Mouse (Mus musculus) hindbrain, embryonic 11.5 days (tissue): ENCODE measurements around the gene Rnf19b. TPM values are rescaled to one million over a fixed set of nuclear protein-coding genes. Genes with fewer than 3 reads are reported as not detected.
A peak's percentile ranks its signal among the peaks of the same experiment; 100 is the strongest.

Source experiments
- ATAC-seq: fragments of 200-750 bp; cut with Nextera tagmentation; 2 replicates; pipeline ENCODE4 v1.8.0; 2017; ENCODE audit warnings: mild to moderate bottlenecking, moderate TSS enrichment, moderate library complexity; ENCODE audit not compliant: low FRiP score
- DNase-seq: peaks from one replicate; pipeline ENCODE4 v3.0.0-alpha.2; 2015; ENCODE audit warnings: low spot score
- H3K27ac ChIP-seq: fragments of 300-500 bp; sonication (generic); 2 replicates; pipeline ENCODE4 v1.5.1; 2014; ENCODE audit warnings: mild to moderate bottlenecking, low read depth, low read length
- H3K27me3 ChIP-seq: fragments of 300-500 bp; sonication (generic); 2 replicates; pipeline ENCODE4 v1.6.1; 2014; ENCODE audit warnings: mild to moderate bottlenecking, low read length, moderate library complexity, mixed read lengths; ENCODE audit not compliant: control insufficient read depth, insufficient read depth
- H3K36me3 ChIP-seq: fragments of 300-500 bp; sonication (generic); 2 replicates; pipeline ENCODE4 v1.6.1; 2014; ENCODE audit warnings: mild to moderate bottlenecking, low read length, moderate library complexity, mixed read lengths; ENCODE audit not compliant: control insufficient read depth, insufficient read depth
- H3K4me1 ChIP-seq: fragments of 300-500 bp; sonication (generic); replicated peaks from 2 replicates; pipeline ENCODE4 v1.6.1; 2014; ENCODE audit warnings: low read length, mixed read lengths; ENCODE audit not compliant: control insufficient read depth, insufficient read depth
- H3K4me2 ChIP-seq: fragments of 300-500 bp; sonication (generic); replicated peaks from 2 replicates; pipeline ENCODE4 v1.6.1; 2014; ENCODE audit warnings: mild to moderate bottlenecking, low read depth, low read length
- H3K4me3 ChIP-seq: fragments of 300-500 bp; sonication (generic); 2 replicates; pipeline ENCODE4 v1.5.1; 2014; ENCODE audit warnings: low read depth, low read length
- H3K9ac ChIP-seq: fragments of 300-500 bp; sonication (generic); 2 replicates; pipeline ENCODE4 v1.6.1; 2014; ENCODE audit warnings: low read depth, low read length
- H3K9me3 ChIP-seq: fragments of 300-500 bp; sonication (generic); 2 replicates; pipeline ENCODE4 v1.6.1; 2016; ENCODE audit warnings: low read length; ENCODE audit not compliant: control insufficient read depth
- WGBS: fragments of 180-500 bp; shearing (Covaris S2); extraction: QIAGEN DNeasy Blood & Tissue Kit; methylation state at CpG from one replicate; pipeline ENCODE4 v1.1.7; 2014; 5-methylcytosine and 5-hydroxymethylcytosine counted together
- polyA plus RNA-seq: library from polyadenylated mRNA; unstranded; fragments of >200 nt; fragmentation: Nextera tagmentation; extraction: Ambion mirVana; gene quantifications from 2 replicates; pipeline ENCODE4 v1.2.1, GENCODE M21; 2014

Gene Rnf19b
- polyA plus RNA-seq, 1 experiment from 2014 or later = 11.1 TPM

GRCm38 (mm10) chr4:129105356-129105755 is 47.3 kb downstream of the Rnf19b start, which contains the start of gene Tmem54:
Tmem54 (plus strand) TSS chr4:129105548.
- peak within 1 kb of the TSS; percentile 44 for H3K4me2 ChIP-seq
- peaks cover 19% of the 10 kb centered on the region for H3K27me3 ChIP-seq

GRCm38 (mm10) chr4:129106073-129106472 is 48.0 kb downstream of the Rnf19b start:
- Histone ChIP-seq H3K27me3 (peaks cover 19% of the 10 kb centered on the region), H3K4me3 (no peak overlapping the region), H3K4me2 (no peak overlapping the region), H3K9me3 (no peaks in the 10 kb centered on the region), H3K27ac (no peak overlapping the region), H3K4me1 (peaks cover 5% of the 10 kb centered on the region; the same call in 1 of the 2 replicates), H3K9ac (no peak overlapping the region), H3K36me3 (no peaks in the 10 kb centered on the region)
- no peak for DNase-seq
- ATAC-seq = no peak
- 19% methylated on average over 9 of the region's 9 CpGs for WGBS

More at GRCm38 (mm10) chr4:129105356-129105755, 47.3 kb downstream of the Rnf19b start, which contains the start of gene Tmem54:
- Histone ChIP-seq H3K4me1 (peaks cover 5% of the 10 kb centered on the region; the same call in 1 of the 2 replicates), H3K27ac (no peak within 1 kb of the TSS), H3K9me3 (no peaks in the 10 kb centered on the region), H3K36me3 (no peaks in the 10 kb centered on the region), H3K4me3 (peak within 1 kb of the TSS; percentile 9; the same call in 1 of the 2 replicates), H3K9ac (no peak within 1 kb of the TSS)
- ATAC-seq (no peak), DNase-seq (no peak)
- WGBS = 2% methylated on average over 40 of the region's 40 CpGs

DNA sequence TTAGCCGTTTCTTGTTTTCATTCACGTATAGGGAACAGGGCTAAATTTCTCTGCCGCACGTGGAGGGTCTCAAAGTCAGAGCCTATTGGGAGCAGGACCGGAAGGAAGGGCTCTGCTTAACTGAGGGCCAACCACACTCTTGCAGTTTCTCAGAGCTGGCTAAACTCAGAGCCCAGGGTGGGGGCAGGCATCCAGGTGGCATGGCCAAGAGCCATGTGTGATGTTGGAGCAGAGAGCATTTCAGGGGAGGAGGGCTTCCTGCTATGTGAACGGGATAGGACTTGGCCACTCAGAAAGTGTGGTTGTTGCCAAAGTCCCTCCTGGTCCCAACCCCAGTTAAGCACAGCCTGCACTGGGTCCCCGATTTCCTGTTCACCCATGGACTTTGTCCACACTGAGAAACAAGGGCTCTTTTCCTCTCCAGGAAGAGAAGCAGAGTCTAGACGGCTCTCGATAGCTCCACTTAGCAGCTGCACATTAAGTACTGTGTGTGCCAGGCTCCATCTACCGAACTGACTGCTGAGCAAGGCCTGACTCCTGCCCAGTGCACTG is 49.4 kb downstream of the Rnf19b start:
- Histone ChIP-seq H3K4me3 (no peak overlapping the region), H3K4me1 (peaks cover 5% of the 10 kb centered on the region; the same call in 1 of the 2 replicates), H3K27ac (no peak overlapping the region), H3K9me3 (no peaks in the 10 kb centered on the region), H3K4me2 (no peak overlapping the region), H3K9ac (no peak overlapping the region), H3K36me3 (no peaks in the 10 kb centered on the region), H3K27me3 (peaks cover 19% of the 10 kb centered on the region)
- ATAC-seq (no peak), DNase-seq (no peak)
- 69% methylated on average over 10 of the region's 10 CpGs for WGBS

- H3K36me3 ChIP-seq = no peaks in the 10 kb centered on the region
- DNase-seq (no peak), ATAC-seq (no peak)
- H3K27me3 ChIP-seq = peaks cover 19% of the 10 kb centered on the region
- H3K9ac ChIP-seq = no peak overlapping the region
- H3K27ac ChIP-seq = no peak overlapping the region
- no peak overlapping the region for H3K4me2 ChIP-seq
- peaks cover 8% of the 10 kb centered on the region; the same call in 1 of the 2 replicates for H3K4me1 ChIP-seq
- WGBS = 92% methylated on average over 7 of the region's 7 CpGs
- no peaks in the 10 kb centered on the region for H3K9me3 ChIP-seq
- no peak overlapping the region for H3K4me3 ChIP-seq
Measured at GRCm38 (mm10) chr4:129108624-129109023, 50.6 kb downstream of the Rnf19b start.

DNA sequence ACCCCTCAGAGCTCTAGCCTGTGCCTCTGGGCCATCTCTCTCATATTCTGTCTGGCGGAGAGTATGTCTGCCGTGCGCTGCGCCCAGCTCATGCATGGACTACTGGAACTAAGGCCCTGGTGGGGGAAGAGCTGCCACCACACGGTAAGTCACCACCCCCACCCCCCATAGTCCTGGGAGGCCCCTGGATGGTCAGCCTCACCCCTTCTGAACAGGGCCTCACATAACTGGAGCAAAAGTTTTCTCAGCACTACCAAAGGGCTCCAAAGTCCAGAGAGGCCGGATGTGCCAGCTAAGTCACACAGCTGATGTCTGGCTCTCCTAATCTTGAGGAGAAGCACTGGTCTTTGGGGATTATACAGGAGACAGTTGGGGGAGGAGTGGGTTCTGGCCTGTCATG is 52.7 kb downstream of the Rnf19b start:
- DNase-seq = no peak
- no peaks in the 10 kb centered on the region for H3K36me3 ChIP-seq
- no peak overlapping the region for H3K4me3 ChIP-seq
- no peak for ATAC-seq
- peaks cover 8% of the 10 kb centered on the region for H3K27me3 ChIP-seq
- peaks cover 3% of the 10 kb centered on the region; the same call in 1 of the 2 replicates for H3K4me1 ChIP-seq
- H3K9me3 ChIP-seq = no peaks in the 10 kb centered on the region
- WGBS = 86% methylated on average over 6 of the region's 6 CpGs
- H3K4me2 ChIP-seq = no peak overlapping the region
- no peak overlapping the region for H3K9ac ChIP-seq
- H3K27ac ChIP-seq = no peak overlapping the region

DNA sequence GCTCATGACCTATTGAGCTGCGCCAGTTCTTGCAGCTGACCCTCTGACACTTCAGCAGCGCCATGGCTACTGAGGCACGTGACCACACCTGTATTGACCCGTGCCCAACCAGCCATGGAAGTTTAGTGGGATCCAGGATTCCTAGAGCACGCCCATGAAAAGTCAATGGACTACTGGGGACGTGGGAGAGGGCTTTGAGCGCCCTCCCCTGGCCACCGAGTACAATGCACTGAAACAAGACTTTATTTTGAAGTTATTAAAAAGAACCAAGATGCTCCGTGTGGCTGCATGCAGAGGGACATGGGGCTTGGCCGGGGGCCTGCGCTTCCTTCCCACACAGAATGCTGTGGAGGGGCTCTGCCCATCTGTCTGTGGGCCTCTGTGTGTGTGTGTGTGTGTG is 53.3 kb downstream of the Rnf19b start:
- Histone ChIP-seq H3K27me3 (peaks cover 4% of the 10 kb centered on the region), H3K4me2 (no peak overlapping the region), H3K27ac (no peak overlapping the region), H3K4me3 (no peak overlapping the region), H3K9ac (no peak overlapping the region), H3K4me1 (peaks cover 3% of the 10 kb centered on the region; the same call in 1 of the 2 replicates), H3K36me3 (no peaks in the 10 kb centered on the region), H3K9me3 (no peaks in the 10 kb centered on the region)
- DNase-seq (no peak), ATAC-seq (no peak)
- WGBS = 65% methylated on average over 11 of the region's 11 CpGs

- H3K9me3 ChIP-seq = no peaks in the 10 kb centered on the region
- DNase-seq = no peak
- peaks cover 3% of the 10 kb centered on the region; the same call in 1 of the 2 replicates for H3K4me1 ChIP-seq
- H3K36me3 ChIP-seq = no peaks in the 10 kb centered on the region
- no peak overlapping the region for H3K9ac ChIP-seq
- no peak overlapping the region for H3K4me2 ChIP-seq
- H3K27ac ChIP-seq = no peak overlapping the region
- no peaks in the 10 kb centered on the region; the same call in 1 of the 2 replicates for H3K27me3 ChIP-seq
- ATAC-seq = no peak
- 64% methylated on average over 13 of the region's 13 CpGs for WGBS
- H3K4me3 ChIP-seq = no peak overlapping the region
Measured at GRCm38 (mm10) chr4:129112231-129112630, 54.2 kb downstream of the Rnf19b start.

DNA sequence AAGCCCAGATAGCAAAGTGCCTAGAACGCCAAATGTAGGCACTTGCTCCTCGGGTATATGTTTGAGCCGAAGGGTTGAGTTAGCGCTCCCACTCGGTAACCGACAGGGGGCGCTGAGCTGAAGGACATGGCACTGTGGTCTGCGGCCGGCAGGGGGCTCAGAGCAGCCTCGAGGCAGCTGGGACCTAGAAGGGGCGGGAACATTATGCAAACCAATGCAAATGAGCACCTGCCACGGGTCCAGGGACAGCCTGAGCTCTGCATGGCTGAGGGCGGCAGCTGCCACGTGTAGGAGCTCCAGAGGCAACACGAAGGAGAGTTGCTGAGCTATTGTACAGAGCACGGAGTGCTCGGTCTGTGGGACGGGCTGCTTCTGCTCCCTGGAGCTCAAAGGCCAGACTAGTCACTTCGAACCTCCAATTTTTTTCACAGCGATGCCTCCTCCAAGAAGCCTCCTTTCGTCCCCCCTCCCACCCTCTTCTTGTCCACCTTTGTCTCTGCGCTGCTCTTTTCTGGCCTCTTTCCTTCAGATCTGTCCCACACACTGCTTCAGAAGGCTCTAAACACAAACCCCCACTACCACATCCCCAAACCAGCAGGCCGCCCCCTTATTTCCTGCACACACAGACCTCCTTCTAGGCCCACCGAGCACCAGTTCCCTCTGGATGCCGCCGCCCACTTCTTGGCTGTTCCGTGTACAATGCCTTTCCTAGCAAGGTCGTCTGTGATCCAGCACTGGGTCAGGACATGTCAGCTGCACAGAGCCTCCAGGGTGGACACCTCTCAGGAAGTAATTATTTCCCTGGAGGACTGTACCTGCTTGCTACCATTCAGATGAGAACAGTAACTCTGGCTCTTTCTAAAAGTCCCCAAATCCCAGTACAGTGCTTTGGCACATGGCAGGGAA is 55.3 kb downstream of the Rnf19b start:
- H3K4me3 ChIP-seq = no peak overlapping the region
- peaks cover 3% of the 10 kb centered on the region; the same call in 1 of the 2 replicates for H3K4me1 ChIP-seq

More for the DNA sequence above, 55.3 kb downstream of the Rnf19b start:
- WGBS = 27% methylated on average over 28 of the region's 28 CpGs
- no peak overlapping the region for H3K9ac ChIP-seq
- no peak overlapping the region for H3K4me2 ChIP-seq
- no peaks in the 10 kb centered on the region for H3K36me3 ChIP-seq
- DNase-seq (peak; percentile 93), ATAC-seq (peak; percentile 90)
- no peaks in the 10 kb centered on the region for H3K9me3 ChIP-seq
- no peaks in the 10 kb centered on the region for H3K27me3 ChIP-seq
- H3K27ac ChIP-seq = no peak overlapping the region
